ENCODE assay signal across 16 mouse cellular contexts in genomic region chr5:88649250-88650173, GRCm38 (mm10). TPM values are rescaled to one million over a fixed set of nuclear protein-coding genes. Genes with fewer than 3 reads are reported as not detected.
DNase-seq lines count a peak whose midpoint lies in the region; ATAC-seq and TF ChIP-seq lines count a peak whose summit lies in the region.
"Had no signal": no experiment of that assay in that cellular context is flagged by ENCODE, and none has a peak within 500 bp of the region (broad histone marks: within the 10 kb centered on the region; RNA-seq: fewer than 3 reads in every experiment).

No protein-coding gene starts in this region.

- H3K4me2 ChIP-seq in heart, embryonic 15.5 days: no peak overlapping the region
- no peak overlapping the region for H3K4me2 ChIP-seq in liver, embryonic 13.5 days
- H3K4me2 ChIP-seq: embryonic facial prominence, embryonic 13.5 days; forebrain, embryonic 13.5 days; midbrain, embryonic 11.5 days had no signal

- peak overlapping the region; percentile 57 for H3K27ac ChIP-seq in heart, embryonic 15.5 days
- no peak overlapping the region for H3K27ac ChIP-seq in liver, embryonic 13.5 days
- H3K27ac ChIP-seq: embryonic facial prominence, embryonic 13.5 days; forebrain, embryonic 13.5 days had no signal

- no peak for DNase-seq in heart, postnatal 10 days
- no peak for DNase-seq in G1E (ENCODE audit: low spot score)
- peak; percentile 40 for DNase-seq in c-Kit-positive CD71-positive TER-119-negative erythroid progenitor cells, embryonic 14.5 days (ENCODE audit: low read depth)
- DNase-seq in liver, embryonic 13.5 days: peak; percentile 23
- no peak for DNase-seq in spleen, postnatal 14 days (ENCODE audit: low spot score in 2 of 2)
- DNase-seq in adrenal gland, postnatal 10 days: no peak
- DNase-seq: cerebellum, postnatal 36 days; kidney, postnatal 36 days; layer of hippocampus, postnatal 36 days; thymus, postnatal 4 days had no signal

- WGBS in heart, embryonic 15.5 days: 50% methylated on average over 17 of the region's 17 CpGs
- 46% methylated on average over 17 of the region's 17 CpGs for WGBS in liver, embryonic 13.5 days (ENCODE audit: insufficient replicate concordance)

- H3K9ac ChIP-seq in heart, embryonic 15.5 days: no peak overlapping the region
- H3K9ac ChIP-seq in liver, embryonic 13.5 days: no peak overlapping the region
- H3K9ac ChIP-seq: embryonic facial prominence, embryonic 13.5 days; forebrain, embryonic 13.5 days had no signal

- H3K4me1 ChIP-seq in heart, embryonic 15.5 days (replicated peaks): peaks cover 15% of the 10 kb centered on the region
- peaks cover 10% of the 10 kb centered on the region for H3K4me1 ChIP-seq in G1E (ENCODE audit: insufficient read depth, low read depth, low read length)
- H3K4me1 ChIP-seq in liver, embryonic 13.5 days (replicated peaks): peaks cover 21% of the 10 kb centered on the region
- H3K4me1 ChIP-seq: embryonic facial prominence, embryonic 13.5 days; forebrain, embryonic 13.5 days had no signal

- no peak for TF ChIP-seq CTCF in G1E (IDR thresholded peaks at IDR 0.05; ENCODE audit: low read depth, low read length)

- peak; percentile 67 for ATAC-seq in heart, embryonic 15.5 days (replicated peaks; ENCODE audit: insufficient number of reproducible peaks, insufficient read depth, low FRiP score, low read depth)
- ATAC-seq in G1E (ENCODE audit: extremely low read depth, insufficient number of reproducible peaks, low FRiP score, poor library complexity, severe bottlenecking): peak; percentile 79
- peak; percentile 88 for ATAC-seq in liver, embryonic 13.5 days (ENCODE audit: low read depth)
- ATAC-seq: CD4-positive, CD25-positive, alpha-beta regulatory T cell, adult 4 months; forebrain, embryonic 13.5 days; inflammation-experienced regulatory T-cells, adult 6 months had no signal

- no peaks in the 10 kb centered on the region for H3K9me3 ChIP-seq in heart, embryonic 15.5 days (replicated peaks)
- H3K9me3 ChIP-seq in G1E (replicated peaks): no peaks in the 10 kb centered on the region
- H3K9me3 ChIP-seq in liver, embryonic 13.5 days (replicated peaks): no peaks in the 10 kb centered on the region
- H3K9me3 ChIP-seq: embryonic facial prominence, embryonic 13.5 days; forebrain, embryonic 13.5 days had no signal

- intact Hi-C loops in heart, postnatal 10 days (cut with DNase I): no loop called here

- no peak overlapping the region for H3K4me3 ChIP-seq in heart, embryonic 15.5 days
- H3K4me3 ChIP-seq in G1E (ENCODE audit: low read depth, low read length): no peak overlapping the region
- no peak overlapping the region for H3K4me3 ChIP-seq in liver, embryonic 13.5 days (replicated peaks)
- H3K4me3 ChIP-seq: embryonic facial prominence, embryonic 13.5 days; forebrain, embryonic 13.5 days had no signal

- H3K36me3 ChIP-seq in heart, embryonic 15.5 days: peaks cover 43% of the 10 kb centered on the region
- peaks cover 46% of the 10 kb centered on the region for H3K36me3 ChIP-seq in G1E (replicated peaks)
- H3K36me3 ChIP-seq in liver, embryonic 13.5 days: peaks cover 29% of the 10 kb centered on the region

- no peaks in the 10 kb centered on the region for H3K27me3 ChIP-seq in heart, embryonic 15.5 days
- H3K27me3 ChIP-seq in G1E (ENCODE audit: insufficient read depth, low read length): no peaks in the 10 kb centered on the region
- no peaks in the 10 kb centered on the region for H3K27me3 ChIP-seq in liver, embryonic 13.5 days
- H3K27me3 ChIP-seq: embryonic facial prominence, embryonic 13.5 days; forebrain, embryonic 13.5 days had no signal

RNA-seq across cellular contexts. Expression of gene Grsf1, which starts 26.5 kb away (rescaled TPM):
- 67.4 and 71.0 TPM in 2 replicates for polyA plus RNA-seq in heart, embryonic 15.5 days (2015; fragmentation: Nextera tagmentation; extraction: Ambion mirVana)
- total RNA-seq in heart, postnatal 10 days (2021): 100 to 1,000 TPM; 197 to 201 TPM
- total RNA-seq in G1E (2014; fragmentation: Nextera tagmentation) (128 and 145 TPM in 2 replicates), G1E (2017) (110 and 130 TPM in 2 replicates)
- polyA plus RNA-seq in G1E (2012): 57.3 and 87.8 TPM in 2 replicates
- 29.5 and 30.7 TPM in 2 replicates for polyA plus RNA-seq in liver, embryonic 13.5 days (2015; fragmentation: Nextera tagmentation; extraction: Ambion mirVana)
- total RNA-seq in adrenal gland, postnatal 10 days (2021): 100 to 1,000 TPM; 144 to 156 TPM

Comparison
In these comparisons a context has a peak if more than half of its experiments do, and no peak if none do; other contexts are left out.
1. DNase-seq: peak in c-Kit-positive CD71-positive TER-119-negative erythroid progenitor cells, embryonic 14.5 days (single experiment) and liver, embryonic 13.5 days (single experiment); none in heart, postnatal 10 days (0 of 2), G1E (single experiment), spleen, postnatal 14 days (0 of 2) and adrenal gland, postnatal 10 days (single experiment).
2. Peak in every context shown above with its lines, with median percentiles within 50 percentile points of each other: ATAC-seq.